Mouse (Mus musculus): ENCODE measurements around the gene Hlcs.
A peak's percentile ranks its signal among the peaks of the same experiment; 100 is the strongest.

GRCm38 (mm10) chr16:94269635-94270034, 43.7 kb downstream of the Hlcs start:
- peak; percentile 92 for TF ChIP-seq CTCF (conservative IDR thresholded peaks at IDR 0.05; ENCODE audit: low read length)
- TF ChIP-seq NANOG (IDR thresholded peaks at IDR 0.05; ENCODE audit: borderline replicate concordance, low read length): no peak
- TF ChIP-seq POU5F1 (IDR thresholded peaks at IDR 0.05; ENCODE audit: borderline replicate concordance, low read length): no peak
